Comparison of ENCODE assay signal across 21 mouse cellular contexts in genomic region chr12:41621341-41621740, GRCm38 (mm10).
DNase-seq lines count a peak whose midpoint lies in the region; ATAC-seq lines count a peak whose summit lies in the region.
"Had no signal": no experiment of that assay in that cellular context is flagged by ENCODE, and none has a peak within 500 bp of the region (broad histone marks: within the 10 kb centered on the region; RNA-seq: fewer than 3 reads in every experiment).

No protein-coding gene starts in this region.

- no peaks in the 10 kb centered on the region for H3K27me3 ChIP-seq in liver, embryonic 12.5 days (replicated peaks)
- H3K27me3 ChIP-seq: forebrain, embryonic 12.5 days; liver, embryonic 15.5 days had no signal

- peak; percentile 19 for DNase-seq in layer of hippocampus, adult 11-12 months (ENCODE audit: low spot score)
- no peak for DNase-seq in layer of hippocampus, postnatal 25 days (ENCODE audit: extremely low spot score in 1 of 2, low spot score in 1 of 2)
- DNase-seq in frontal cortex, adult 2 months (ENCODE audit: extremely low spot score in 1 of 2, low spot score in 1 of 2): peak; percentile 46 to 62
- DNase-seq in left cerebral cortex, postnatal 10 days (ENCODE audit: extremely low spot score in 1 of 2, low spot score in 2 of 2): peak; percentile 12 to 21
- DNase-seq in right cerebral cortex, postnatal 25 days: peak; percentile 45
- no peak for DNase-seq in heart, adult 8-10 months (ENCODE audit: low spot score)
- DNase-seq: adrenal gland, postnatal 10 days; cerebellum, adult 9-11 months; heart, adult 18-20 months; kidney, adult 18-20 months; retina, postnatal 1 day had no signal

- no peak overlapping the region for H3K27ac ChIP-seq in liver, embryonic 12.5 days
- H3K27ac ChIP-seq: forebrain, embryonic 12.5 days; hindbrain, embryonic 10.5 days; kidney, postnatal 0 days; liver, embryonic 15.5 days; macrophage; midbrain, embryonic 10.5 days; stomach, postnatal 0 days had no signal

- no peak overlapping the region for H3K9ac ChIP-seq in liver, embryonic 12.5 days
- H3K9ac ChIP-seq: forebrain, embryonic 12.5 days; liver, embryonic 15.5 days had no signal

- no peak for ATAC-seq in liver, embryonic 12.5 days
- ATAC-seq: activated CD4-positive, CD25-positive, alpha-beta regulatory T cell, adult 4 months had no signal

- intact Hi-C loops in left cerebral cortex, postnatal 10 days (cut with DNase I): no loop called here

- no peaks in the 10 kb centered on the region for H3K9me3 ChIP-seq in liver, embryonic 12.5 days (replicated peaks)
- H3K9me3 ChIP-seq: forebrain, embryonic 12.5 days; G1E; hindbrain, embryonic 10.5 days; liver, embryonic 15.5 days; midbrain, embryonic 10.5 days had no signal

- WGBS in liver, embryonic 12.5 days (ENCODE audit: insufficient replicate concordance): 75% methylated on average over 6 of the region's 6 CpGs

- no peaks in the 10 kb centered on the region for H3K4me1 ChIP-seq in liver, embryonic 12.5 days
- H3K4me1 ChIP-seq: forebrain, embryonic 12.5 days; hindbrain, embryonic 10.5 days; liver, embryonic 15.5 days; midbrain, embryonic 10.5 days had no signal

- H3K4me2 ChIP-seq in liver, embryonic 12.5 days: no peak overlapping the region
- H3K4me2 ChIP-seq: forebrain, embryonic 12.5 days; liver, embryonic 15.5 days had no signal

- H3K36me3 ChIP-seq in liver, embryonic 12.5 days: no peaks in the 10 kb centered on the region
- H3K36me3 ChIP-seq: forebrain, embryonic 12.5 days; G1E; hindbrain, embryonic 10.5 days; liver, embryonic 15.5 days; midbrain, embryonic 10.5 days had no signal

- no peak overlapping the region for H3K4me3 ChIP-seq in liver, embryonic 12.5 days
- H3K4me3 ChIP-seq: forebrain, embryonic 12.5 days; hindbrain, embryonic 10.5 days; liver, embryonic 15.5 days; midbrain, embryonic 10.5 days had no signal

Comparison
In these comparisons a context has a peak if more than half of its experiments do, and no peak if none do; other contexts are left out.
1. DNase-seq: peak in layer of hippocampus, adult 11-12 months (single experiment), frontal cortex, adult 2 months (2 of 2), left cerebral cortex, postnatal 10 days (2 of 2) and right cerebral cortex, postnatal 25 days (single experiment); none in layer of hippocampus, postnatal 25 days (0 of 2) and heart, adult 8-10 months (single experiment).